Mouse (Mus musculus) megakaryocyte-erythroid progenitor cell, adult 5 weeks (primary cell): ENCODE data around the gene Cntnap2. TPM values are rescaled to one million over a fixed set of nuclear protein-coding genes. Genes with fewer than 3 reads are reported as not detected.

ENCODE experiments used
- polyA plus RNA-seq: library from polyadenylated mRNA; stranded (reverse); fragments of >175 nt; gene quantifications from 2 replicates; pipeline ENCODE4 v1.2.3, GENCODE M21; 2012

Cntnap2 gene
- polyA plus RNA-seq, result not detected in 2 replicates

GRCm38 (mm10) chr6:45059091-45059490, at the start of gene Cntnap2:
Cntnap2 (plus strand) TSS chr6:45059357.

